Mouse (Mus musculus): ENCODE measurements around the gene Ttll7. TPM values are rescaled to one million over a fixed set of nuclear protein-coding genes. Genes with fewer than 3 reads are reported as not detected.

Gene Ttll7
- total and polyA plus RNA-seq, 3 experiments = not detected

GRCm38 (mm10) chr3:147030266-147030880, 178.2 kb downstream of the Ttll7 start:
- Histone ChIP-seq H3K27ac (ENCODE audit: control insufficient read depth, low read depth, low read length) (no peak overlapping the region), H3K9ac (ENCODE audit: control insufficient read depth, low read depth, low read length, poor library complexity, severe bottlenecking) (no peak overlapping the region), H3K4me3 (ENCODE audit: control insufficient read depth in 1 of 2, insufficient read depth in 1 of 2, low read depth in 2 of 2, low read length in 2 of 2) (no peak overlapping the region)

More at GRCm38 (mm10) chr3:147030266-147030880, 178.2 kb downstream of the Ttll7 start:
- Histone ChIP-seq H3K36me3 (ENCODE audit: control insufficient read depth in 1 of 2, insufficient read depth in 2 of 2, low read length in 2 of 2) (no peaks in the 10 kb centered on the region), H3K79me2 (ENCODE audit: control insufficient read depth, insufficient read depth, low read length, poor library complexity) (no peaks in the 10 kb centered on the region), H3K4me1 (ENCODE audit: control insufficient read depth in 1 of 2, insufficient read depth in 2 of 2, low read length in 2 of 2) (no peaks in the 10 kb centered on the region), H3K9me3 (replicated peaks; ENCODE audit: insufficient read depth, low read length) (no peaks in the 10 kb centered on the region), H3K27me3 (ENCODE audit: control insufficient read depth in 1 of 2, insufficient read depth in 2 of 2, low read length in 2 of 2) (no peaks in the 10 kb centered on the region)
- DNase-seq (ENCODE audit: low read depth, low spot score) = no peak
- no peak for TF ChIP-seq ZC3H11A (IDR thresholded peaks at IDR 0.05; ENCODE audit: low read depth, low read length)
- TF ChIP-seq MAX (IDR thresholded peaks at IDR 0.05; ENCODE audit: low read length) = no peak
- no peak for TF ChIP-seq BHLHE40 (IDR thresholded peaks at IDR 0.05; ENCODE audit: borderline replicate concordance, low read depth, low read length)
- no peak for TF ChIP-seq CHD1 (IDR thresholded peaks at IDR 0.05; ENCODE audit: low read depth, low read length)
- TF ChIP-seq RCOR1 (IDR thresholded peaks at IDR 0.05; ENCODE audit: low read depth, low read length) = no peak
- no peak for TF ChIP-seq POLR2AphosphoS2 (IDR thresholded peaks at IDR 0.05; ENCODE audit: low read length)
- no peak for TF ChIP-seq SIN3A (IDR thresholded peaks at IDR 0.05; ENCODE audit: low read length)
- TF ChIP-seq ELF1 (IDR thresholded peaks at IDR 0.05; ENCODE audit: low read depth, low read length) = no peak
- no peak for TF ChIP-seq UBTF (IDR thresholded peaks at IDR 0.05; ENCODE audit: borderline replicate concordance, insufficient read depth, low read depth, low read length)
- no peak for TF ChIP-seq SMC3 (IDR thresholded peaks at IDR 0.05; ENCODE audit: low read depth, low read length)
- TF ChIP-seq MAZ (IDR thresholded peaks at IDR 0.05; ENCODE audit: low read depth, low read length) = no peak
- no peak for TF ChIP-seq RAD21 (IDR thresholded peaks at IDR 0.05; ENCODE audit: low read depth, low read length)
- TF ChIP-seq JUND (IDR thresholded peaks at IDR 0.05; ENCODE audit: low read depth, low read length) = no peak
- TF ChIP-seq CHD2 (IDR thresholded peaks at IDR 0.05; ENCODE audit: low read length) = no peak
- TF ChIP-seq NRF1 (IDR thresholded peaks at IDR 0.05; ENCODE audit: insufficient read depth, low read depth, low read length, poor library complexity, severe bottlenecking) = no peak
- TF ChIP-seq HCFC1 (IDR thresholded peaks at IDR 0.05; ENCODE audit: low read depth, low read length) = no peak
- TF ChIP-seq MYB (IDR thresholded peaks at IDR 0.05; ENCODE audit: low read depth, low read length) = no peak

Other genes with a start within 250 kb of the Ttll7 start
- gene Dnase2b, start 236.8 kb upstream of the Ttll7 start, total RNA-seq (2012; rRNA removed) = not detected in 2 replicates
- not detected for gene Dnase2b, start 236.8 kb upstream of the Ttll7 start, polyA plus RNA-seq (2012; ENCODE audit: insufficient read depth in 1 of 2, insufficient read length in 2 of 2, low read depth in 1 of 2, low replicate concordance in 2 of 2, missing spikeins in 1 of 2)
- 0.08 TPM in 1 of 2 replicates, not detected in the other for gene 4930503B20Rik, start 201.1 kb upstream of the Ttll7 start, total RNA-seq (2012; rRNA removed)
- not detected for gene 4930503B20Rik, start 201.1 kb upstream of the Ttll7 start, polyA plus RNA-seq (2012; ENCODE audit: insufficient read depth in 1 of 2, insufficient read length in 2 of 2, low read depth in 1 of 2, low replicate concordance in 2 of 2, missing spikeins in 1 of 2)
- 1.1 and 1.9 TPM in 2 replicates for gene Samd13, start 166.8 kb upstream of the Ttll7 start, total RNA-seq (2012; rRNA removed)
- 1 to 10 TPM in 1 of 2 experiments, not detected in 1; 1.2 TPM for gene Samd13, start 166.8 kb upstream of the Ttll7 start, polyA plus RNA-seq (2012; ENCODE audit: insufficient read depth in 1 of 2, insufficient read length in 2 of 2, low read depth in 1 of 2, low replicate concordance in 2 of 2, missing spikeins in 1 of 2)
- gene Prkacb, start 39.4 kb upstream of the Ttll7 start, total RNA-seq (2012; rRNA removed) = 15.5 and 16.5 TPM in 2 replicates
- gene Prkacb, start 39.4 kb upstream of the Ttll7 start, polyA plus RNA-seq (2012; ENCODE audit: insufficient read depth in 1 of 2, insufficient read length in 2 of 2, low read depth in 1 of 2, low replicate concordance in 2 of 2, missing spikeins in 1 of 2) = 10 to 100 TPM; 31.8 to 55.6 TPM